Mouse (Mus musculus) bone marrow macrophage, adult 2 months (primary cell): ENCODE measurements at regions not wholly inside any gene's neighbourhood (a gene's known extent, or its start where the extent isn't known, plus 50 kb on each side); places are given as distances from the start of the nearest gene placed in this dataset.

Source experiments
- CTCF ChIP-seq: IDR thresholded peaks from 2 replicates; pipeline ENCODE4 v1.5.1; 2012; ENCODE audit warnings: low read depth, mild to moderate bottlenecking, low read length, moderate library complexity
- POLR2A ChIP-seq: IDR thresholded peaks from 2 replicates; pipeline ENCODE4 v1.6.1; 2012; ENCODE audit warnings: mild to moderate bottlenecking, low read depth, low read length, borderline replicate concordance

- TF ChIP-seq CTCF, result no peak
- no peak for TF ChIP-seq POLR2A
Observed at GRCm38 (mm10) chr8:80120378-80120965, 62.7 kb upstream of the Hhip start.
